Mouse (Mus musculus): Measurements from ENCODE around the gene Rhno1.

Rhno1 gene

DNA sequence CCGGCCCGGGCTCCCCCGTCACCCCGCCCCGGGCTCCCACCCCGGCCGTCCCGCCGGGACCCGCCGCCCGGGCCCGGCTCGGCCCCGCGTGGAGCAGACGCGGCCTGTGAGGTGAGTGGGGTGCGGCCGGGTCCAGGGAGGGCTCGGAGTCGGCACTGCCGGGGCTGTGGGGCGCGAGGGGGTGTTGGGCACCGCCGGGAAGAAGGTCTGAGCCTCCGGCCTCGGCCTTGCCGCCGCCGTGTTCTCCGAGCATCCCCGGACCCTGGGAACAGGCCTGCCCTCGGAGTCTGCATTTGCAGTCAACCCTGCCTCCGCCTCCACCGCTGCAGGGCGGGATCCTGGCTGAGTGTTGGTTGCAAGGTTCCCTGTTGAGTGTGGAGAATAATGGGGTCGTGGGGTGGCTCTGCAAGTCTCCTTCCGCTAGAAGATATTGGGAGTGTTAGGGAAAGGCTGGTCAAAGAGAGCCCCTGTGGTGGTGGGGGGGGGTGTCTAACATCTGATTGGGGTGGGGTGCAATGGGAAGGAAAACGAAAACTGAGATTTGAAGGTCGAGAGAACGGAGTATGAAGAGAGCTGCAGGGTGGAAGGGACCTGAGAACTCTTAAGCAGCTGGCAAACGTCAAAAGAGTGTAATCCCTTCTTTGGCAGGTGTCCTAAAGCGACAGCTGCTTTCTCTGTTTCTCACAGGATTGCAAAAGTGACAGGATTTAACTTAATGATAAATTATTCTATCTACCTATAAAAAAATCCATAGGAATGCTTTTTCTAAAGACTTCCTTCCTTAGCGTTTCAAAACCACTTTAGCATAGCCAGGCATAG, 505 bp upstream of the Rhno1 start:
- no peak for DNase-seq (ENCODE audit: low spot score in 2 of 2)

GRCm38 (mm10) chr6:128361901-128362300, 810 bp downstream of the Rhno1 start:
- no peak for DNase-seq (ENCODE audit: low spot score in 2 of 2)

DNA sequence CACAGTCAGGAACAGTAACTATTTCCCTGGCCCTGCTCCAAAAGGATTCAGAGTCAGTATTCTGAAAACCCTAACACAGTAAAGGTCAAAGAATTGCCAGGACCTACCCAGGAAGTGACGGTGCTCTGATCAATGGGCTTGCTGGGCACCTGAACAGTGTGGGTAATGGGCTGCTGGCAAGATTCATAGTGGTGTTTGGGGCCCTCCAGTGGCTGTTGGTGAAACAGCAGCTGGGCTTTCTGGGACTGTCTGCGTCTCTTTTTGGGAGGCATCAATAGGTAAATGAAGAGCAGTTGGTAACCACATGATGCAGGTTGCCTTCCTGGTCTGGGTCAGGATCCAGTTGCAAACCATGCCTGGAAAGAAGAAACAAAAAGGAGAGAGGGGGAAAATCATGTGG, 3.7 kb downstream of the Rhno1 start:
- peak; percentile 50 to 53 for DNase-seq (ENCODE audit: low spot score in 2 of 2)

DNA sequence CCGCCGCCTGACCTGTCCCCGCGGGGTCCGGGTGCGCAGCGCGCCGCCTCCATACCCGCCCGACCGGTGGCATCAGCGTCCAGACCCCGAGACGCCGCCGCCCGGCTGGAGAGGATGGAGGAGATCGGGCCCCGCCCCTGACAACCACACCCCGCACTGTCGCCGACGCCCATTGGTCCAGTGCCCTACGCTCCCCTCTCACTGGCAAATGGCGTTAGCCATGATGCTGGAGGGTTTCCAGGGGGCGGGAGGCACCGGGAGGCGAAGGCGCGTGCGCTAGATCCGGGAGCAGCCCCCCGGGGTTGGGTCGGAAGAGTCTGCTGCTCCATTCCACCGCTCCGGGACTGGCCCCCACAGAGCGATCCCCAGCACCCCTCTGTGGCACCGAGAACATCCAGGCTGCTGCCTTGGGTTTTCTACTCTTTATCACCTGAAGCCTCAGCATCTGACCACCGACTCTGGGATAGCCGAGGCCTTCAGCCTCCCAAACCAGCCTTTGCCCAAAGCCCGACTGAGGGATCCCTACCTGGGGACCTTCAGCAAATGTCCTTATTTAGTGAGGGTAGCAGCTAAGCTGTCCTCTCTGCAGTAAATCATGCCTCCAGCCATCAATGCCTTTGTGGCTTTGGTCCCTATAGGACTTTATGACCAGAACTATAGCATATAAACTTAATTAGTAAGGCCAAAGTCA, 6.8 kb downstream of the Rhno1 start, which contains the start of gene Tulp3:
Gene Tulp3 (minus strand): TSS at position 126 of the 691 bp plus-strand sequence.
- peak; percentile 86 to 87 for DNase-seq (ENCODE audit: low spot score in 2 of 2)

- no peak for DNase-seq (ENCODE audit: low spot score in 2 of 2)
These were observed 7.5 kb downstream of the Rhno1 start for GRCm38 (mm10) chr6:128355201-128355681.

GRCm38 (mm10) chr6:128354140-128354539, 8.6 kb downstream of the Rhno1 start:
- DNase-seq (ENCODE audit: low spot score in 2 of 2): no peak

DNA sequence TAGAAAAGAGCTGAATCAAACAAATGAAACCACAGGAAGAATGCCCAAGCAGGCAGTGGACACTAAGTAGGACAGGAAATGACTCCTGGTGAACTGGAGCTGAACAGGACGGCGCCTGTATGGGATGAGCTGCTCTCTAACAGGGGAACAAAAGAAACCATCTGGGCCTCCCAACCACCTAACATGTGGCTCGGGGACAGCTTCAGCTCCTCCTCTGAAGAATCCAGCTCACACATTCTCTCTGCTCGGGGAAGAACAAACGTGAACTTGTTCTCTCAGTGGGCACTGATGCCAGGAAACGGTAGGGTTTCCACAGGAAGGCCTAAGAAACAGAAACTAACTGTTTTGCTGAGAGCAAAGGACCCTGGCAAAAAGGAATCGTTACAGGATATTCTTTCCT, 13.0 kb downstream of the Rhno1 start:
- DNase-seq (ENCODE audit: low spot score in 2 of 2): no peak

GRCm38 (mm10) chr6:128346782-128347181, 15.9 kb downstream of the Rhno1 start:
- no peak for DNase-seq (ENCODE audit: low spot score in 2 of 2)

- no peak for DNase-seq (ENCODE audit: low spot score in 2 of 2)
These were observed 17.1 kb downstream of the Rhno1 start for GRCm38 (mm10) chr6:128345623-128346022.

DNA sequence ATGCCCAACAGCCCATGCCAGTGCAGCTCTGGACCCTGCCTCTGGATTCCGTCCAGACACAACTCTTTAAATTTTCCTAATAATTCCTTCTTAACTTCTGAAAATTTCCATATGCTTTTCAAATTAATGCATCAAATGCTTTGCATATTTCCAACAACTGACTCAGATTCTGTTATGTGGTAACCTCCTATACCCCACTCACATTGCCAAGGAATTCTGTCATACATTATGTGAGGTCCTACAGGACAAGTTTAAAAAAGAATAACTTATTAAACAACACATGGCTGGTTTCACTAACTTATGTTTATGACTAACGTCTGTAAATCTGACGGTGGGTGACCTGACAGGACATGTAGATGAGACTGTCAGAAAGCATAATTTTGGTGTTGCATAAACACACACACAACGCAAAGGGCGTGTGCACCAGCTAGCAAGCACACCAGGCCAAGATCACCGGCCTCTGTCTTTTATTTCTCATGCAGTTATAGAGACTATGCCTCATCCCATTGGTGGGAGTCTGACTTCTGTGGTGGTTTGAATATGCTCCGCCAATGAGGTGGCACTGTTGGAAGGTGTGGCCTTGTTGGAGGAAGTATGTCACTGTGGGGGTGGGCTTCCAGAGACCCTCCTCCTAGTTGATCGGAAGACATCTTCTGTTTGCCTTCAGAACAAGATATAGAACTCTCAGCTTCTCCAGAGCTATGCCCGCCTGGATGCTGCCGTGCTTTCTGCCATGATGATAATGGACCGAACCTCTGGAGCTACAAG, 20.6 kb downstream of the Rhno1 start:
- no peak for DNase-seq (ENCODE audit: low spot score in 2 of 2)

DNA sequence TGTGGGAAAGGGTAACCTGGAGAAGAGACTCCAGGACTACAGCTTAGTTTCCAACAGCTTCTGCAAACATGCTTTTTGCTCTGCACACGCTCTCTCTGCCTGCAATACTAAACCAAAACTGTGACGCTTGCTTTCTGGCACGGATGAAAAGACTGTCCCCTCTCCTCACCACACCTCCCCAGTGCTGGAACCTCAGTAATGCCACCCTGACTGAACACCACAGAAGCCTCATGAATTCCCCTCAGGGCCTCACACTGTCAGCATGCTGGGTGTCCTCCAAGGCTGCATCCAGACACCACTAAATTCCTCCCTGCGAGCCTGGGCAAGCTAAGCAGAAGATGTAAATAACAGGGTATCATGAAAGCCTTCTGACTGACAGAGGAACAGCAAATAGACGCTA, 23.8 kb downstream of the Rhno1 start:
- DNase-seq (ENCODE audit: low spot score in 2 of 2): no peak

DNA sequence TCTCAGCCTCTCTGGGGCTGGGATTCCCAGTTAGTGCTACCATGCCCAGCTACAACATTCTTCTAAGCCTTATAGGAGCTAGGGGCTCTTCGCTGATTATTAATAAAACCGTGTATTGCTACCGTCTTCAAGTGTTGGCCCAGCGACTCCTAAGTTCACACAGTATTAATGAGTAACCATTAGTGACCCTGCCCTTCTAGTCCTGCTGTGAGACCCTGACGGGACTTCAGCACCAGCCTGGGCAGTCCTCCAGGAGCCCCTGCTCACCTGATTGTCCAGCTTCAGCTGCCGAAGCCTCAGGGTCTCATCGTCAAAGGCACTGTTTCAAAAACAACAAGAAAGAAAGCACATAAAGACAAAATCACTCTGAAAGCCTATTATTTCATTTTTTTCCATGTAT, 25.2 kb downstream of the Rhno1 start:
- DNase-seq (ENCODE audit: low spot score in 2 of 2): no peak

GRCm38 (mm10) chr6:128334397-128335124, 28.1 kb downstream of the Rhno1 start:
- DNase-seq (ENCODE audit: low spot score in 2 of 2): peak; percentile 33 to 44

GRCm38 (mm10) chr6:128318317-128318716, 44.4 kb downstream of the Rhno1 start:
- DNase-seq (ENCODE audit: low spot score in 2 of 2): peak; percentile 27 to 51

- no peak for DNase-seq (ENCODE audit: low spot score in 2 of 2)
These were observed 47.1 kb downstream of the Rhno1 start for GRCm38 (mm10) chr6:128315597-128315996.

- no peak for DNase-seq (ENCODE audit: low spot score in 2 of 2)
These were observed 47.9 kb downstream of the Rhno1 start for GRCm38 (mm10) chr6:128314796-128315195.

GRCm38 (mm10) chr6:128308311-128308710, 54.4 kb downstream of the Rhno1 start:
- DNase-seq (ENCODE audit: low spot score in 2 of 2): no peak
